Comparison of ENCODE assay signal across 12 mouse cellular contexts in the genomic region with DNA sequence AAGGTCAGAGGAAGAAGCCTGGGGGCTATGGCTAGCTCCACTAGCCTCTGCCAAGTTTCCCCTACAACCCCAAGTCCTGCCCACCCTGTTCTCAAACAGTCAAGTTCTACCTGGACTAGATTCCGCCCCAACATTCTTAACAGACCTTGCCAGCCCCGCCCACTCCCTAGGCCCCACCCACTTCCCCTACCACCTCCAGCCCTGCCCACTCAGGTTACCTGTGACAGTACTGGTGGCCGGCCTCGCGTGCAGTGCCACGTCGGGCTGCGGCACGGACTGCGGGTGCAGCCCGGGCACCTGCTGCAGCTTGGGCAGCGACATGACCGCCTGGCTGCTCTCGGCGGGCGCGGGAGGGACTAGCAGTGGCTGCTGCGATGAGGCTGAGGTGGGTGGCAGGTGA. TPM values are rescaled to one million over a fixed set of nuclear protein-coding genes. Genes with fewer than 3 reads are reported as not detected.
DNase-seq lines count a peak whose midpoint lies in the region; ATAC-seq lines count a peak whose summit lies in the region.
"Had no signal": no experiment of that assay in that cellular context is flagged by ENCODE, and none has a peak within 500 bp of the region (broad histone marks: within the 10 kb centered on the region; RNA-seq: fewer than 3 reads in every experiment).

No protein-coding gene starts in this region.

- H3K36me3 ChIP-seq in liver, embryonic 16.5 days (ENCODE audit: control insufficient read depth, insufficient read depth), result peaks cover 5% of the 10 kb centered on the region
- H3K36me3 ChIP-seq in forebrain, embryonic 14.5 days (ENCODE audit: control insufficient read depth, insufficient read depth, low read length), result peaks cover 72% of the 10 kb centered on the region

- peak overlapping the region; percentile 47 for H3K4me2 ChIP-seq in liver, embryonic 16.5 days (ENCODE audit: low read depth, low read length)
- H3K4me2 ChIP-seq in forebrain, embryonic 14.5 days (ENCODE audit: low read length), result no peak overlapping the region

- H3K4me3 ChIP-seq in liver, embryonic 16.5 days (ENCODE audit: low read depth, low read length), result peak overlapping the region; percentile 41
- no peak overlapping the region for H3K4me3 ChIP-seq in forebrain, embryonic 14.5 days (ENCODE audit: low read depth, low read length)
- H3K4me3 ChIP-seq: midbrain, embryonic 10.5 days had no signal

- no peak overlapping the region for H3K9ac ChIP-seq in liver, embryonic 16.5 days (ENCODE audit: low read depth, low read length)
- no peak overlapping the region for H3K9ac ChIP-seq in forebrain, embryonic 14.5 days (ENCODE audit: low read length)

- peak; percentile 31 to 60 for DNase-seq in urinary bladder, adult 18-20 months (ENCODE audit: low spot score in 2 of 2)
- no peak for DNase-seq in urinary bladder, postnatal 10 days (ENCODE audit: low spot score)
- DNase-seq in kidney, adult 9 months, result peak; percentile 57
- peak; percentile 86 for DNase-seq in yolk sac, embryonic 10.5 days (ENCODE audit: low spot score)
- DNase-seq in forebrain, embryonic 14.5 days (ENCODE audit: low spot score), result no peak
- no peak for DNase-seq in right cerebral cortex, postnatal 36 days (ENCODE audit: low spot score in 2 of 2)
- no peak for DNase-seq in gastrocnemius, postnatal 14 days
- DNase-seq: adrenal gland, adult 2 months; cerebellum, adult 18-20 months had no signal

- peak; percentile 30; the same call in 1 of the 2 replicates for ATAC-seq in liver, embryonic 16.5 days (ENCODE audit: low read depth)
- no peak for ATAC-seq in forebrain, embryonic 14.5 days

- intact Hi-C loops in gastrocnemius, postnatal 14 days (cut with DNase I; ENCODE audit: low total_unique reads), result no loop called here

- H3K27me3 ChIP-seq in liver, embryonic 16.5 days (ENCODE audit: control insufficient read depth, insufficient read depth, low read depth, low read length), result no peaks in the 10 kb centered on the region
- no peaks in the 10 kb centered on the region for H3K27me3 ChIP-seq in forebrain, embryonic 14.5 days (replicated peaks; ENCODE audit: control insufficient read depth, insufficient read depth, low read length)
- H3K27me3 ChIP-seq: CH12.LX had no signal

- no peaks in the 10 kb centered on the region for H3K9me3 ChIP-seq in liver, embryonic 16.5 days (replicated peaks; ENCODE audit: control insufficient read depth, low read length)
- H3K9me3 ChIP-seq in forebrain, embryonic 14.5 days (replicated peaks; ENCODE audit: control insufficient read depth, low read length), result no peaks in the 10 kb centered on the region
- H3K9me3 ChIP-seq: midbrain, embryonic 10.5 days had no signal

- WGBS in liver, embryonic 16.5 days (ENCODE audit: insufficient replicate concordance), result 68% methylated on average over 18 of the region's 18 CpGs
- 40% methylated on average over 18 of the region's 18 CpGs for WGBS in forebrain, embryonic 14.5 days

- H3K27ac ChIP-seq in liver, embryonic 16.5 days (ENCODE audit: low read length), result no peak overlapping the region
- H3K27ac ChIP-seq in forebrain, embryonic 14.5 days (ENCODE audit: low read depth, low read length), result no peak overlapping the region
- H3K27ac ChIP-seq: midbrain, embryonic 10.5 days had no signal

- H3K4me1 ChIP-seq in liver, embryonic 16.5 days (ENCODE audit: control insufficient read depth, low read depth, low read length), result no peaks in the 10 kb centered on the region; the same call in none of the 2 replicates
- H3K4me1 ChIP-seq in forebrain, embryonic 14.5 days (ENCODE audit: control insufficient read depth, insufficient read depth, low read length), result no peaks in the 10 kb centered on the region

RNA-seq across cellular contexts. Expression of gene Zfp362, which starts 16.2 kb away (rescaled TPM):
- 4.8 and 5.2 TPM in 2 replicates for polyA plus RNA-seq in liver, embryonic 16.5 days (2015; fragmentation: Nextera tagmentation; extraction: Ambion mirVana)
- 26.1 and 31.3 TPM in 2 replicates for polyA plus RNA-seq in forebrain, embryonic 14.5 days (2014; fragmentation: Nextera tagmentation; extraction: Ambion mirVana)
- total RNA-seq in gastrocnemius, postnatal 14 days (2021), result 10 to 100 TPM; 11.9 to 12.0 TPM

RNA-seq across cellular contexts. Expression of gene A3galt2, which starts 34.5 kb away (rescaled TPM):
- polyA plus RNA-seq in liver, embryonic 16.5 days (2015; fragmentation: Nextera tagmentation; extraction: Ambion mirVana), result 0.02 TPM in 1 of 2 replicates, not detected in the other
- polyA plus RNA-seq in forebrain, embryonic 14.5 days (2014; fragmentation: Nextera tagmentation; extraction: Ambion mirVana), result 0.27 and 0.38 TPM in 2 replicates
- total RNA-seq in gastrocnemius, postnatal 14 days (2021), result under 1 TPM; 0.06 to 0.18 TPM

Comparison
In these comparisons a context has a peak if more than half of its experiments do, and no peak if none do; other contexts are left out.
1. DNase-seq: peak in urinary bladder, adult 18-20 months (2 of 2), kidney, adult 9 months (single experiment) and yolk sac, embryonic 10.5 days (single experiment); none in urinary bladder, postnatal 10 days (single experiment), forebrain, embryonic 14.5 days (single experiment), right cerebral cortex, postnatal 36 days (0 of 2) and gastrocnemius, postnatal 14 days (single experiment).